Mouse (Mus musculus): ENCODE measurements around the gene Dzank1. TPM values are rescaled to one million over a fixed set of nuclear protein-coding genes. Genes with fewer than 3 reads are reported as not detected.
A peak's percentile ranks its signal among the peaks of the same experiment; 100 is the strongest.

Gene Dzank1
- 10.0 and 11.1 TPM in 2 replicates for polyA plus RNA-seq (2015; fragmentation: Nextera tagmentation; extraction: Ambion mirVana)

GRCm38 (mm10) chr2:144526981-144527820, at the start of gene Dzank1, which contains the start of gene Polr3f:
Gene Dzank1, minus strand, starts transcription at chr2:144527414.
Gene Polr3f, plus strand, starts transcription at chr2:144527718.
- Histone ChIP-seq H3K4me3 (replicated peaks) (peak within 1 kb of the TSS; percentile 96), H3K4me2 (replicated peaks) (peak within 1 kb of the TSS; percentile 68), H3K27ac (peak within 1 kb of the TSS; percentile 95), H3K27me3 (peaks cover 6% of the 10 kb centered on the region; the same call in 1 of the 2 replicates), H3K9ac (replicated peaks) (peak within 1 kb of the TSS; percentile 86), H3K4me1 (replicated peaks) (peaks cover 29% of the 10 kb centered on the region), H3K9me3 (no peaks in the 10 kb centered on the region), H3K36me3 (peaks cover 11% of the 10 kb centered on the region)
- ATAC-seq = peak; percentile 98
- WGBS = under 1% methylated on average over 56 of the region's 56 CpGs

GRCm38 (mm10) chr2:144555820-144556552, 28.8 kb upstream of the Dzank1 start, which contains the start of gene Sec23b:
Gene Sec23b, plus strand, starts transcription at chr2:144556229.
- peak within 1 kb of the TSS; percentile 74 for H3K27ac ChIP-seq
- peak; percentile 99 for ATAC-seq
- peaks cover 8% of the 10 kb centered on the region for H3K36me3 ChIP-seq
- no peaks in the 10 kb centered on the region for H3K9me3 ChIP-seq
- H3K4me1 ChIP-seq (replicated peaks) = peaks cover 20% of the 10 kb centered on the region
- H3K4me3 ChIP-seq (replicated peaks) = peak within 1 kb of the TSS; percentile 81
- no peaks in the 10 kb centered on the region for H3K27me3 ChIP-seq
- peak within 1 kb of the TSS; percentile 76 for H3K9ac ChIP-seq (replicated peaks)
- under 1% methylated on average over 44 of the region's 44 CpGs for WGBS
- H3K4me2 ChIP-seq (replicated peaks) = peak within 1 kb of the TSS; percentile 67

GRCm38 (mm10) chr2:144555286-144555819, 28.1 kb upstream of the Dzank1 start:
- H3K9me3 ChIP-seq = no peaks in the 10 kb centered on the region
- peaks cover 8% of the 10 kb centered on the region for H3K36me3 ChIP-seq
- peak overlapping the region; percentile 64 for H3K9ac ChIP-seq (replicated peaks)
- peak overlapping the region; percentile 74 for H3K27ac ChIP-seq
- 3% methylated on average over 14 of the region's 14 CpGs for WGBS
- H3K4me3 ChIP-seq (replicated peaks) = peak overlapping the region; percentile 81
- H3K27me3 ChIP-seq = no peaks in the 10 kb centered on the region
- H3K4me2 ChIP-seq (replicated peaks) = peak overlapping the region; percentile 63
- no peak for ATAC-seq
- H3K4me1 ChIP-seq (replicated peaks) = peaks cover 20% of the 10 kb centered on the region

DNA sequence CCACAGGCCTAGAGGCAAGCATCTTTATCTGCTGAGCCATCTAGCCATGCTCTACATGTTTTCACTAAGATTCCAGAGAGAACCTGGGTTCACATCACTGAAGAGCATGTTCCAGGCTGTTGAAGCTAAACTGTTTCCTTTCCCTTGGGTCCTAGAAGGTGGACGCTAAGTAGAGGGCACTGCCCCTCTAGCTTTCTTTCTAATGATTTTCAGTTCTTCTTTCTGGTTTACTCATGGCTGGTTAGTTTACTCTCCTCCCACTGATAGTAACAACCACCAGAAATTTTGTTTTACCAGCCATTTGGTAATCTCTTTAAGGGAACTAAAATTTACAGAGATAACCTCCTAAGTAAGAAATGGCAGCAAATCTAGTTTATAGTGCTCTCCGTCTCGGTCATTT, 26.7 kb upstream of the Dzank1 start:
- Histone ChIP-seq H3K36me3 (no peaks in the 10 kb centered on the region), H3K4me1 (replicated peaks) (peaks cover 30% of the 10 kb centered on the region), H3K9me3 (no peaks in the 10 kb centered on the region), H3K27ac (no peak overlapping the region), H3K27me3 (no peaks in the 10 kb centered on the region), H3K4me2 (replicated peaks) (no peak overlapping the region), H3K9ac (replicated peaks) (no peak overlapping the region), H3K4me3 (replicated peaks) (no peak overlapping the region)
- no peak for ATAC-seq
- WGBS = 97% methylated on average over 3 of the region's 3 CpGs

DNA sequence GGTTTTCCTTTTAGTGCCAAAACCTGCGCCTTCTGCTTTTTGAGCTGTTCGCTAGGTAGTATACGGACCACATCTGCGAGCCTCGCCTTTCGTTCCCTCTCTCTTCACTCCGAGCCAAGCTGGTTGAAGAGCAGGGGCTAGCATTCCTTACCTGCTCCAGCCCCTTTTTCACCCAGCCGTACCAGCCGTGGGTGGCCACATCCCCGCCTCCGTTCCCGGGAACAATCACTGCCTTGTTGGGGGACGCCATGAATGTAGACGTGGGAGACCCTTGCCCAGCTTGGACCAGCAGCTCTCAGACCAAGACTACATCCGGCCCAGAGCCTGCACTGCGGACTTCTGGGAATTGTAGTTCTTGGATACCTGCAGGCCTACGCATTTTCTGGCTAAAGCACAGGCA, 23.3 kb upstream of the Dzank1 start, which contains the start of gene Rbbp9:
Rbbp9 (minus strand) TSS at position 341 of the 400 bp plus-strand sequence.
- Histone ChIP-seq H3K4me3 (replicated peaks) (peak within 1 kb of the TSS; percentile 80), H3K9ac (replicated peaks) (peak within 1 kb of the TSS; percentile 86), H3K36me3 (peaks cover 21% of the 10 kb centered on the region), H3K4me2 (replicated peaks) (peak within 1 kb of the TSS; percentile 73), H3K4me1 (replicated peaks) (peaks cover 15% of the 10 kb centered on the region), H3K27me3 (no peaks in the 10 kb centered on the region), H3K27ac (peak within 1 kb of the TSS; percentile 83), H3K9me3 (no peaks in the 10 kb centered on the region)
- WGBS = under 1% methylated on average over 17 of the region's 17 CpGs
- ATAC-seq = peak; percentile 99

GRCm38 (mm10) chr2:144547559-144547958, 20.3 kb upstream of the Dzank1 start:
- no peak overlapping the region for H3K9ac ChIP-seq (replicated peaks)
- no peak overlapping the region for H3K4me3 ChIP-seq (replicated peaks)
- peaks cover 10% of the 10 kb centered on the region for H3K4me1 ChIP-seq (replicated peaks)
- 84% methylated on average over 4 of the region's 4 CpGs for WGBS
- H3K9me3 ChIP-seq = no peaks in the 10 kb centered on the region
- no peak overlapping the region for H3K27ac ChIP-seq
- no peak for ATAC-seq
- no peaks in the 10 kb centered on the region for H3K27me3 ChIP-seq
- peaks cover 47% of the 10 kb centered on the region for H3K36me3 ChIP-seq
- H3K4me2 ChIP-seq (replicated peaks) = no peak overlapping the region

GRCm38 (mm10) chr2:144545481-144545880, 18.3 kb upstream of the Dzank1 start:
- no peak for ATAC-seq
- H3K9me3 ChIP-seq = no peaks in the 10 kb centered on the region
- H3K36me3 ChIP-seq = peaks cover 59% of the 10 kb centered on the region
- no peak overlapping the region for H3K4me3 ChIP-seq (replicated peaks)
- 76% methylated on average over 1 of the region's 1 CpGs for WGBS
- H3K9ac ChIP-seq (replicated peaks) = no peak overlapping the region
- peaks cover 10% of the 10 kb centered on the region for H3K4me1 ChIP-seq (replicated peaks)
- no peak overlapping the region for H3K4me2 ChIP-seq (replicated peaks)
- no peak overlapping the region for H3K27ac ChIP-seq
- no peaks in the 10 kb centered on the region for H3K27me3 ChIP-seq

- Histone ChIP-seq H3K27me3 (no peaks in the 10 kb centered on the region), H3K9ac (replicated peaks) (no peak overlapping the region), H3K4me2 (replicated peaks) (no peak overlapping the region), H3K36me3 (peaks cover 63% of the 10 kb centered on the region), H3K9me3 (no peaks in the 10 kb centered on the region), H3K4me3 (replicated peaks) (no peak overlapping the region), H3K27ac (no peak overlapping the region), H3K4me1 (replicated peaks) (peaks cover 9% of the 10 kb centered on the region)
- ATAC-seq = no peak
- WGBS = 95% methylated on average over 2 of the region's 2 CpGs
Measured at GRCm38 (mm10) chr2:144545061-144545460, 17.8 kb upstream of the Dzank1 start.

GRCm38 (mm10) chr2:144544630-144545029, 17.4 kb upstream of the Dzank1 start:
- Histone ChIP-seq H3K36me3 (peaks cover 67% of the 10 kb centered on the region), H3K9ac (replicated peaks) (no peak overlapping the region), H3K27me3 (no peaks in the 10 kb centered on the region), H3K4me3 (replicated peaks) (no peak overlapping the region), H3K27ac (no peak overlapping the region), H3K9me3 (no peaks in the 10 kb centered on the region), H3K4me2 (replicated peaks) (no peak overlapping the region), H3K4me1 (replicated peaks) (peaks cover 5% of the 10 kb centered on the region)
- WGBS = 90% methylated on average over 6 of the region's 6 CpGs
- no peak for ATAC-seq

- no peaks in the 10 kb centered on the region for H3K9me3 ChIP-seq
- H3K4me1 ChIP-seq (replicated peaks) = no peaks in the 10 kb centered on the region
- ATAC-seq = no peak
- no peaks in the 10 kb centered on the region for H3K27me3 ChIP-seq
- H3K4me3 ChIP-seq (replicated peaks) = no peak overlapping the region
- H3K36me3 ChIP-seq = peaks cover 77% of the 10 kb centered on the region
- H3K27ac ChIP-seq = no peak overlapping the region
- WGBS = 91% methylated on average over 6 of the region's 6 CpGs
- H3K4me2 ChIP-seq (replicated peaks) = no peak overlapping the region
- no peak overlapping the region for H3K9ac ChIP-seq (replicated peaks)
Measured at GRCm38 (mm10) chr2:144543670-144544069, 16.5 kb upstream of the Dzank1 start.

DNA sequence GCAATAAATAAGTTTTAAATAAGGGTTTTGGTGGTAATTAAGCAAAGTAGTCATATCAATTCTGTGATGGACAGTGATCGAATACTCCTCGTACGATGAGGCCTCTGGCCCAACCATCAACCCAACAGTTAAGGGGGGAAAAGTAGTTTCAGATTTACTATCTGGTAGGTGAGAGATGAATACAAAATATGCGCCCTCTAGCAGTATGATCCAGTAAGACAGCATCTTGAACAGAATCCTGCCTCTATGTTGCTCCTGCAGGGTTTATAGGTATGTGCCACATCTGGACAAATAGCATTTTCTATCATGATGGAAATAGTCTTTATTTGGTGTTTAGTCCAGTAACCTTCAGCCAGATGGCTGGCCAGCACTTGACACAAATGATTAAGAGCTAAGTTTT, 14.0 kb upstream of the Dzank1 start:
- no peaks in the 10 kb centered on the region for H3K9me3 ChIP-seq
- ATAC-seq = no peak
- H3K27ac ChIP-seq = no peak overlapping the region
- WGBS = 91% methylated on average over 4 of the region's 4 CpGs
- H3K36me3 ChIP-seq = peaks cover 83% of the 10 kb centered on the region
- no peak overlapping the region for H3K4me2 ChIP-seq (replicated peaks)
- no peak overlapping the region for H3K4me3 ChIP-seq (replicated peaks)
- H3K4me1 ChIP-seq (replicated peaks) = no peaks in the 10 kb centered on the region
- no peaks in the 10 kb centered on the region for H3K27me3 ChIP-seq
- no peak overlapping the region for H3K9ac ChIP-seq (replicated peaks)

DNA sequence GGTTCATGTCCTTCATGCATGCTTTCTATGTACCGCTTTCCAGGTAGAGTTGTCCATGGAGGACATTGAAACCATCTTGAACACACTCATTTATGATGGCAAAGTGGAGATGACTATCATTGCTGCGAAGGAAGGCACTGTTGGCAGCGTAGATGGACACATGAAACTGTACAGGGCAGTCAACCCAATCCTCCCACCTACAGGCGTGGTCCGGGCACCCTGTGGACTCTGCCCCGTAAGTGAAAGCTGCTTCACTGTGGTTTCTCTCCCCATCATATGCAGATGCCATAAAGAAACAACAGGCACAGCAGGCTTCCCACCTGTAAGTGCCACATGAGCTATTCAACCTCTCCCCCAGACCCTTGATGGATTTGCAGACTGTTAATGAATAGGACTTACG, 9.9 kb upstream of the Dzank1 start:
- H3K4me1 ChIP-seq (replicated peaks) = no peaks in the 10 kb centered on the region
- H3K4me3 ChIP-seq (replicated peaks) = no peak overlapping the region
- WGBS = 96% methylated on average over 7 of the region's 7 CpGs
- no peaks in the 10 kb centered on the region for H3K27me3 ChIP-seq
- 0 out of 2 replicates have a peak, but pooled peaks cover 3% of the 10 kb centered on the region for H3K9me3 ChIP-seq
- peaks cover 88% of the 10 kb centered on the region for H3K36me3 ChIP-seq
- no peak overlapping the region for H3K4me2 ChIP-seq (replicated peaks)
- no peak overlapping the region for H3K27ac ChIP-seq
- H3K9ac ChIP-seq (replicated peaks) = no peak overlapping the region
- no peak for ATAC-seq

Data from midbrain, embryonic 13.5 days (tissue).